Mouse (Mus musculus) spleen, adult 2 months (tissue): ENCODE measurements at regions not wholly inside any gene's neighbourhood (a gene's known extent, or its start where the extent isn't known, plus 50 kb on each side); places are given as distances from the start of the nearest gene placed in this dataset.

Experiments
- DNase-seq, 2 experiments: peaks; one replicate each; pipeline versions ENCODE4 v3.0.0 to v3.0.0-alpha.2; 2012 to 2021; ENCODE audit warnings: low spot score in 2 of 2, low read depth in 1 of 2
- H3K27ac ChIP-seq: fragments of 200-500 bp; 2 replicates; pipeline ENCODE4 v1.5.1; 2012; ENCODE audit warnings: low read length, inconsistent platforms; ENCODE audit not compliant: insufficient read depth
- H3K27me3 ChIP-seq: fragments of 200-500 bp; 2 replicates; pipeline ENCODE4 v1.6.1; 2012; ENCODE audit warnings: mild to moderate bottlenecking, moderate library complexity, low read length, inconsistent platforms; ENCODE audit not compliant: control insufficient read depth, insufficient read depth
- H3K36me3 ChIP-seq: fragments of 200-500 bp; 2 replicates; pipeline ENCODE4 v1.6.1; 2012; ENCODE audit warnings: mild to moderate bottlenecking, low read length, inconsistent platforms; ENCODE audit not compliant: control insufficient read depth, insufficient read depth
- H3K4me1 ChIP-seq: fragments of 200-500 bp; 2 replicates; pipeline ENCODE4 v1.6.1; 2011; ENCODE audit warnings: inconsistent platforms; ENCODE audit not compliant: control insufficient read depth, insufficient read depth, insufficient read length
- H3K4me3 ChIP-seq: fragments of 200-500 bp; 2 replicates; pipeline ENCODE4 v1.5.1; 2011; ENCODE audit warnings: mild to moderate bottlenecking, inconsistent platforms; ENCODE audit not compliant: insufficient read depth, insufficient read length; ENCODE audit errors: extremely low read depth
- CTCF ChIP-seq: fragments of 200-500 bp; IDR thresholded peaks from 2 replicates; pipeline ENCODE4 v1.5.1; 2011; ENCODE audit warnings: mild to moderate bottlenecking, inconsistent platforms; ENCODE audit not compliant: insufficient read depth, insufficient read length, insufficient replicate concordance; ENCODE audit errors: extremely low read depth
- POLR2A ChIP-seq: fragments of 200-500 bp; IDR thresholded peaks from 2 replicates; pipeline ENCODE4 v1.6.1; 2011; ENCODE audit warnings: low read depth, low read length, inconsistent platforms
- WGBS: fragments of 180-500 bp; shearing (Covaris S2); methylation state at CpG from one replicate; pipeline ENCODE4 v1.1.7; 2018; 5-methylcytosine and 5-hydroxymethylcytosine counted together

DNA sequence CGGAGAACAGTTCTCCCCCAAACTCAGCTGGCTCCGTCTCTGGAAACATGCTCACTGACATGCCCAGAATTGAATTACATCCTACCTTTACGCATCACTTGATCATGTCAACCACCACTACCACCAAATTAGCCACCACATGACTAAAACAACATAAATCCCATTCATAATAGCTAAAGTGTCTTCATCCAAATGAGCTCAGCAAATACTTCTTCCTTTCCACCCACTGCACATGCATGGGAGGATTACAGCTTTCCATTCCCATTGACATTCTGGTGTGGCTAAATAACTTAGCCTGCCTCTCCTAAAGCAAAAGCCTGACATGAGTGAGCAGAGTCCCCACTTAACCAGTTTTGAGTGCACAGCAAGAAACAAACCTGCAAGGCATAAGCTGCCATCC, 56.2 kb upstream of the Tgif1 start:
- Histone ChIP-seq H3K27me3 (no peaks in the 10 kb centered on the region), H3K36me3 (no peaks in the 10 kb centered on the region), H3K4me3 (no peak overlapping the region), H3K4me1 (no peaks in the 10 kb centered on the region), H3K27ac (no peak overlapping the region)
- DNase-seq = no peak
- TF ChIP-seq POLR2A (no peak), CTCF (no peak)
- WGBS = 94% methylated on average over 3 of the region's 3 CpGs

DNA sequence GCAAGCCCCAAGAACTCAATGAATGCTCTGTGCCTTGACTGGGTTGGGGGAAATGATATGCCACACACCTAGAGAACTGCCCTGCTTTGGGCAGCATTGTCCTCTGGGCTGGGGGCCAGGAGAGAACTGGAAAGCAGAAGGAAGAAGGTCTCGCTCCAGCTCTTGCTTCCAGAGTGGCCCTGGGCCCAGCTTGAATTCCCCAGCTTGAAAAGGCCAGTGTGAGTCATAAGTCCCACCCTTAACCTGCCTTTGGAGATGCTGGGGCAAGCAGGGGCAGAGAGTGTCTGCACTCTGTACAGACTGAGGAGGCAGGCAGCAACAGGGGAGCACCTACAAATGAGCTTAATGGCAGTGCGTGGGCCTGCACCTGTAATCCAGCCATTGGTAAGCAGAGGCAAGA, 55.0 kb upstream of the Tgif1 start:
- WGBS = 84% methylated on average over 2 of the region's 2 CpGs
- Histone ChIP-seq H3K4me1 (no peaks in the 10 kb centered on the region), H3K27ac (no peak overlapping the region), H3K27me3 (no peaks in the 10 kb centered on the region), H3K4me3 (no peak overlapping the region), H3K36me3 (no peaks in the 10 kb centered on the region)
- TF ChIP-seq POLR2A (no peak), CTCF (no peak)
- no peak for DNase-seq
